Mouse (Mus musculus) cortical plate, adult 2 months (tissue): ENCODE results near the gene Tardbp. TPM values are rescaled to one million over a fixed set of nuclear protein-coding genes. Genes with fewer than 3 reads are reported as not detected.
A peak's percentile ranks its signal among the peaks of the same experiment; 100 is the strongest.

Experiments
- H3K27ac ChIP-seq: fragments of 200-500 bp; 2 replicates; pipeline ENCODE4 v1.5.1; 2012; ENCODE audit warnings: low read length, control low read depth, inconsistent platforms; ENCODE audit not compliant: insufficient read depth
- H3K4me1 ChIP-seq: fragments of 200-500 bp; 2 replicates; pipeline ENCODE4 v1.6.1; 2011; ENCODE audit warnings: low read length; ENCODE audit not compliant: control insufficient read depth, insufficient read depth
- H3K4me3 ChIP-seq: fragments of 200-500 bp; 2 replicates; pipeline ENCODE4 v1.5.1; 2011; ENCODE audit warnings: mild to moderate bottlenecking, low read length, control low read depth; ENCODE audit not compliant: insufficient read depth
- CTCF ChIP-seq: fragments of 200-500 bp; IDR thresholded peaks from 2 replicates; pipeline ENCODE4 v1.5.1; 2011; ENCODE audit warnings: mild to moderate bottlenecking, control low read depth, low read length; ENCODE audit not compliant: insufficient read depth; ENCODE audit errors: extremely low read depth
- POLR2A ChIP-seq: fragments of 200-500 bp; IDR thresholded peaks from 2 replicates; pipeline ENCODE4 v1.6.1; 2011; ENCODE audit warnings: mild to moderate bottlenecking, low read length, control low read depth; ENCODE audit not compliant: insufficient read depth; ENCODE audit errors: extremely low read depth
- polyA plus RNA-seq: library from polyadenylated mRNA; depleted of rRNA; stranded (reverse); fragments of >200 nt; gene quantifications from 2 replicates; pipeline ENCODE4 v1.2.3, GENCODE M21; 2012

Tardbp gene
- polyA plus RNA-seq, 1 experiment, result 235 TPM

DNA sequence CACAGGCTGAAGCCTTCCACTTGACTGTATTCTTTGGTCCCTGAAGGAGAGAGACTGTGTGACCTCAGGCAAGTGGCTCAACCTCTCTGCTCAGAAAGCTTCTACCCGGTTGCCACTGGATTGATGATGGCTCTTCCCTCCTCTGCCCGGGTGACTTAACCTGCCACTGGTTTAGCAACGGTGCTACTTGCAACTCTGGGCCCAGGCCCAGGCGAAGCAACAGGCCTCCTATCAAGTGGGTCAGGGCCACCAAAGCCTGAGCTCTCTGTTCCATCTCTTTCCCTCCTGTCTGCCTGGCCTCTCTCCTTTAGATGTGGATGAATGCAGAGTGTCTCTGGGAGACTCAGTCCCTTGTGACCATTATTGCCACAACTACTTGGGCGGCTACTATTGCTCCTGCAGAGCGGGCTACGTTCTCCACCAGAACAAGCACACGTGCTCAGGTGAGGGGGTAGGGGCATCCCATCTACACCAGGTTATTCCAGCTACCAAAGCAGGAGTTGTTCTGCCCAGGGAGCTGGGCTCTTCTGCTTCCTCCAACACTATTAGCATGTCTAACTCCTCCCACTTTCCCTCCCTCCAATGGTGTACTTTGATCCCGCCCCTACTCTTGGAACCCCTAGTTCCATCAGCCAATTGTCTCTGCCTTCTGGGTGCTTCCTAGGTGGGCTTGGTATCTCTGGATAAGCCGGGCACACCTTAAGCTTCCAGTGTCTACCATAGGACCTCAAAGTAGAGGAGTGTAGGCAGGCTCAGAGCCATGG is 23.3 kb downstream of the Tardbp start:
- TF ChIP-seq CTCF (no peak), POLR2A (no peak)
- Histone ChIP-seq H3K4me1 (peaks cover 1% of the 10 kb centered on the region), H3K27ac (peak overlapping the region; percentile 24)

DNA sequence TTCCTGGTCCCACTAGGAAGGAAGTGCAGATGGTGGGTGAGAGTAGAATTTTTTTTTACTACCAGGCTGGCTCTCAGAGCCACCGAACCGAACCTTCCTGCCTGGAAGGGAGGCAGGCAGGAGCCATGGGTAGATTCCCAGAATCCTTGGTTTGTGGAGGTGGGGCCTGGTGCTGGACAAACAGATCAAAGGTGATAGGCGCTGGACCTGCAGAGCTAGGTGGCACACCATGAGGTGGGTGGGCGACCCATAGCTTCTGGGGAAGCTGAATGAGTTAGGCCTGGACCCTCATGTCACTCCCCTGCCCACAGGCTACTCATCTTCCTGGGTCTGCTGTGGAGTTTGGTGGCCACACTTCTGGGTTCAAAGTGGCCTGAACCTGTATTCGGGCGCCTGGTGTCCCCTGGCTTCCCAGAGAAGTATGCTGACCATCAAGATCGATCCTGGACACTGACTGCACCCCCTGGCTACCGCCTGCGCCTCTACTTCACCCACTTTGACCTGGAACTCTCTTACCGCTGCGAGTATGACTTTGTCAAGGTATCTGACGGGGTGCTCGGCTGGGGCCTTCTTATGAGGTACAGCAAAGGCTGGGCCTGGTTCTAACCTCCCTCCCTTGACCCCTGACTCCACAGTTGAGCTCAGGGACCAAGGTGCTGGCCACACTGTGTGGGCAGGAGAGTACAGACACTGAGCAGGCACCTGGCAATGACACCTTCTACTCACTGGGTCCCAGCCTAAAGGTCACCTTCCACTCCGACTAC is 24.3 kb downstream of the Tardbp start, which contains the start of gene Masp2:
Masp2 (plus strand) TSS at position 198 of the 764 bp plus-strand sequence.
- no peak for TF ChIP-seq CTCF
- no peak for TF ChIP-seq POLR2A
- 0 out of 2 replicates have a peak within 1 kb of the TSS, but pooled peaks have one; percentile 24 for H3K27ac ChIP-seq
- peaks cover 1% of the 10 kb centered on the region for H3K4me1 ChIP-seq
- H3K4me3 ChIP-seq, result no peak within 1 kb of the TSS

More for the DNA sequence above, 23.3 kb downstream of the Tardbp start:
- no peak overlapping the region for H3K4me3 ChIP-seq

DNA sequence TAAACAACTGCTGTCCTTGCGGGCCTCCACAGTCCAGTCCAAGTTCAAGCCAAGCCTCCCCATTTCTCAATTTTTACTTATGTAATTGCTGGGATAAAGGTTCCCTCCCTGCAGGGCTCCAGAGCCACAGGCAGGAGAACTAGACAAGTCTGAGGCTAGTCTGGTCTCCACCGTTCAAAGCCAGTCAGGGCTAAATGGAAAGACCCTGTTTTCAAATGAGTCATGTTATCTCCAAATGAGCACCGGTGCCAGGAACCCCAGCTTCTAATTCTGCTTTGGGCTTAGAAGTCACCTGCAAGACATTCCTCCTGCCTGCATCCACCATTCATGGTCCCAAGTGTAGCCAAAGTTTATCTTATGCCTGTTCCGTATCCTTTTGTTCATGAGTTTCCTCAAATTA is 24.9 kb downstream of the Tardbp start:
- TF ChIP-seq POLR2A (no peak), CTCF (no peak)
- no peak overlapping the region for H3K4me3 ChIP-seq
- no peak overlapping the region for H3K27ac ChIP-seq
- peaks cover 1% of the 10 kb centered on the region for H3K4me1 ChIP-seq

DNA sequence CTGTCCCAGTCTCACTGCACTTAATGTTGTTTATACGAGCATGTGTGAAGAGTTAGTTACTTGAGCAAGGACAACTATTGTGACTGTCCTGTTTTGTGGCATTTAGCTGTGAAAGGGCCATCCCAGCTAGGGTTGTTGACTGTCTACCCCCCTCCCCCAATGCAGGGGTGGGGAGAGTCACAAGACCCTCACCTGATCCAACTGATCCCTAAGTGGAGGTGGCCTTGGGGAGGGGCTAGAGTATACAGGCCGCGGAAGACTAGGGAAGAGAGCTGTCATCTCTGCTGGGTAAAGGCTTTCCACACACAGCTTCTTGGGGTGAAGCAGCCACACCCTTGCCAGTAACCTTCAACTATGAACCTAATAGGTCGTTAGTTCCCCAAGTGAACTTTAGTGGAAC is 26.5 kb downstream of the Tardbp start:
- peaks cover 1% of the 10 kb centered on the region for H3K4me1 ChIP-seq
- no peak for TF ChIP-seq CTCF
- TF ChIP-seq POLR2A, result no peak
- H3K4me3 ChIP-seq, result no peak overlapping the region
- no peak overlapping the region for H3K27ac ChIP-seq

DNA sequence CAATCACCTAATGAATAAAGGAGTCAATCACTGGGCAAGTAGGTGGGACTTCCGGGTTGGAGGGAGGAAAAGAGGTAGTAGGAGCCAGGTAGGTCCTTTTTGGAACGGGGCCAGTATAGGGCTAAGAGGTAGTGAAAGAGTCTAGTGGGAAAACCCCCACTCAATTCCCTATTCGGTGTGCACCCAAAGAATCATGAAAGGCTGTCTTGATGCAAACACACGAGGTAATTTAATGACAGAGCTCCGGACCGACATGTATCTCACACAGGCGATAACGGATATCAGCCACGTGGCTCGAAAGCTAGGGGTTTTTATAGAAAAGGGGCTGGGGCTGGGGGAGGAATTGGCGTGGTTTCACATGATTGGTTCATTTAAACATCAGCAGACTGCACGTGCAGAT is 28.0 kb downstream of the Tardbp start:
- Histone ChIP-seq H3K4me3 (no peak overlapping the region), H3K27ac (no peak overlapping the region), H3K4me1 (no peaks in the 10 kb centered on the region; the same call in none of the 2 replicates)
- TF ChIP-seq CTCF (no peak), POLR2A (no peak)

DNA sequence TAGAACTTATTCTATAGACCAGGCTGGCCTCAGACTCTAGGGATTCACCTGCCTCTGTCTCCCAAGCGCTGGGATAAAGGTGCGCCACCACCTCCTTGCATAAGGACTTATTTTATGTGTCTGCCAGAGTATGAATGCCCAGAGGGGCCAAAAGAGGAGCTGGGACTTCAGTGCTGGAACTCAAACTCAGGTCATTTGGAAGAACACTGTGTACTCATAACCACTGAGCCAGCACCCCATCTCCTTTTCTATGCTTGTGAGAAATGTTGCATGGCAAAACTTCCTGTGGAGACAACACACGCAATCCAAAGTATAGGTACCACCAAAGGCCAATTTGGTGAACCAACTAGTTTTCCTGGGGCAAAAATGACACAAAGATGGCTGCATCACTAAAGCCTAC is 30.1 kb downstream of the Tardbp start:
- Histone ChIP-seq H3K27ac (no peak overlapping the region), H3K4me1 (peaks cover 5% of the 10 kb centered on the region), H3K4me3 (no peak overlapping the region)
- TF ChIP-seq POLR2A (no peak), CTCF (no peak)

DNA sequence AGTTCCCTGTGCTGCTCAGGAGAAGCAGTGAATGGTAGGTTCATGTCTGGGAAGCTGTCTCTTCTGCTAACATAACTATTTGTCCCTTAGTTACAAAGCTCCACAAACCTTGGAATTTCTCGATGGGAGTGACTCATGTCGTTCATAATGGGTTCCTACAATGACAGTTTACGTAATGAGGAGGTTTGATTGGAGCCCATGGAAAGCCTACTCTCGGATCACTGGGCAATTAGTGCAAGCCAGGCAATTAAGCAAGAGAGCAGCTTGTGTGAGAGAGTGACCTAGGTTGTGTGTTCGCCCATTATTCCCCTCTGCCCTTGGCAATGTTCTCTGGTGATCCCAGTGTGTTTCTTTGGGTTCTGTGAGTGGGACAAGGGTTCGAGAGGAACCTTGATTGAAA is 30.9 kb downstream of the Tardbp start:
- Histone ChIP-seq H3K4me3 (no peak overlapping the region), H3K4me1 (peaks cover 5% of the 10 kb centered on the region), H3K27ac (no peak overlapping the region)
- no peak for TF ChIP-seq POLR2A
- no peak for TF ChIP-seq CTCF

DNA sequence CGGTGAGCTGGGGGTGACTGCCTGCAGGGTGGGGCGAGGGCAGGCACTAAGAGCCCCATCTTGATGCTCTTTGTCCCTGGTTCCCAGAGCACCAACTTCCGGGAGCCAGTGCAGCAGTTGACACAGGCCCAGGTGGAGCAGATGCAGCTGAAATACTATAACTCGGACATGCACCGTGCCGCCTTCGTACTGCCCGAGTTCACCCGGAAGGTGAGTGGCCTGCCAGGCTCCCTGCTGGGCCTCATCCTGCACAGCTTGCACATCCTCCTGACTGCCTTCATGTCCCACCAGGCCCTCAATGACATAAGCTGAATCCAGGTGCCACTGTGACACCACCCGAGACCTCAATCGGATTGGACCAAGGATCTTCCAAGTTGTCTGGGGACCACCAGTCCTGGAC is 32.8 kb downstream of the Tardbp start:
- no peak overlapping the region for H3K4me3 ChIP-seq
- peaks cover 7% of the 10 kb centered on the region for H3K4me1 ChIP-seq
- TF ChIP-seq CTCF (no peak), POLR2A (no peak)
- no peak overlapping the region for H3K27ac ChIP-seq

DNA sequence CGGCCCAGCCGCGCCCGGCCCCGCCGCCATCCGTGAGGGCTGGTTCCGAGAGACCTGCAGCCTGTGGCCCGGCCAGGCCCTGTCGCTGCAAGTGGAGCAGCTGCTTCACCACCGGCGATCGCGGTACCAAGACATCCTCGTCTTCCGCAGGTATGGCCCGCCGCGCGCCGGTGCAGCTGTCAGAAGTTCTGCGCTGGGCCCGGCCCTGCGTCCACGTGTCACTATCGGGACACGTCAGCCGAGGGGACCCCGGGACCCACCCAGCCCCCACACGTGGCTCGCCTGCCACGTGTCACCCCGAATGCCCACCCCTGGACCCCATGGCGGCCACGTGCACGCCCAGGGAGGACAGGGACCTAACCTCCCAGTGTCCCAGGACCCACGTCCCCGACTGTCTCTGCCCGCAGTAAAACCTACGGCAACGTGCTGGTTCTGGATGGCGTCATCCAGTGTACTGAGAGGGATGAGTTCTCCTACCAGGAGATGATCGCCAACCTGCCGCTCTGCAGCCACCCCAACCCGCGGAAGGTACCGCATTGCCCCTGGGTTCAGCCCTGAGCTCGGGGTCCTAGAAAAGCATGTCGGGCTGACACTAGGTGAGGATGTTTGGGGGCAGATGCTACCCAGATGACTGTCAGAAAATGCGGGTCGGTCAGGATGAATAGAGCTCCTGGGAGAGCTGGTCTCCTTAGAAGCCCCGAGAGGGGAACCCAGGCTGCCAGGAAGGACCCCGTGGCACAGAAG is 35.0 kb downstream of the Tardbp start:
- Histone ChIP-seq H3K27ac (peak overlapping the region; percentile 85), H3K4me3 (peak overlapping the region; percentile 85), H3K4me1 (peaks cover 7% of the 10 kb centered on the region)
- no peak for TF ChIP-seq CTCF
- TF ChIP-seq POLR2A, result no peak
